Comparison of ENCODE assay signal across 8 mouse cellular contexts in the genomic region with DNA sequence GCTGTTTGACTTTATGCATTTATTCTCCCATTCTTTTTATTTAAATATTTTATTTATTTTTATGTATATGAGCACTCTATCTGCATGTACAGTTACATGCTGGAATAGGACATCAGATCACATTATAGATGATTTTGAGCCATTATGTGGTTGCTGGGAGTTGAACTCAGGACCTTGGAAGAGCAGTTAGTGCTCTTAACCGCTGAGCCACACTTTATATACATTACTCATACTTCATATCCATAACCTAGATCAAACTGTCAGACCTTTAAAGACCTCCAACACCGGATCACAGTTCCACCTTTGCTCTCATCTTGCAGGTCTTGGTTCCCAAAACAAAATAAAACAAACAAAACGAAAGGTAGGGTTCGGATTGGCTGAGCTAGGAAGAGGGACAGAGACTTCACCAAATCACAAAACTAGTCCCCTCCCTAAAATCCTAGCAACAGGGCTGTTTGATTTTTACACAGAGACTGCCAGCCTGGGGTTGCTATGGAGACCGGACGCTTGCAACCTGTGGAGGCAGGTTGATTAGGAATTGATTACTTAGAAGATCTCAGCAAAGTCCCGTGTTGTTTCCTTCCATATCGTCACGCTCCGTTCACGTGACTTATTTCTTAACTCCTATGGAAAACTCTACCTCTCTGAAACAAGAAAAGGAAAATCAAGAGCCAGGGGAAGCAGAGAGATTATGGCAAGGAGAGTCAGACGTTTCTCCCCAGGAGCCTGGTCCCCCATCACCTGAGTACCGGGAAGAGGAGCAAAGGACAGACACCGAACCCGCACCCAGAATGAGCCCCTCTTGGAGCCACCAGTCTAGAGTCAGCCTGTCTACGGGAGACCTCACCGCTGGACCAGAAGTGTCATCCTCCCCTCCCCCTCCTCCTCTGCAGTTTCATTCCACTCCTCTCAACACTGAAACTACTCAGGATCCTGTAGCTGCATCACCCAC. TPM values are rescaled to one million over a fixed set of nuclear protein-coding genes. Genes with fewer than 3 reads are reported as not detected.
A peak's percentile ranks its signal among the peaks of the same experiment; 100 is the strongest.
DNase-seq lines count a peak whose midpoint lies in the region; ATAC-seq and TF ChIP-seq lines count a peak whose summit lies in the region.

TSS of gene Rsph4a (plus strand) at position 582 of the 952 bp plus-strand sequence.

- peak; percentile 55 for ATAC-seq in heart, embryonic 16.5 days (replicated peaks; ENCODE audit: extremely low read depth, insufficient read depth, low FRiP score)
- peak; percentile 99 for ATAC-seq in neural tube, embryonic 14.5 days (ENCODE audit: low read depth)

- no peaks in the 10 kb centered on the region for H3K27me3 ChIP-seq in embryonic facial prominence, embryonic 10.5 days (replicated peaks; ENCODE audit: low read depth, poor library complexity, severe bottlenecking)
- H3K27me3 ChIP-seq in heart, embryonic 16.5 days (ENCODE audit: control insufficient read depth, insufficient read depth, low read length) = no peaks in the 10 kb centered on the region
- no peaks in the 10 kb centered on the region for H3K27me3 ChIP-seq in liver, adult 2 months (ENCODE audit: control insufficient read depth, insufficient read depth, low read length)
- H3K27me3 ChIP-seq in neural tube, embryonic 14.5 days (ENCODE audit: control insufficient read depth, insufficient read depth, low read length) = no peaks in the 10 kb centered on the region

- no peak within 1 kb of the TSS for H3K27ac ChIP-seq in embryonic facial prominence, embryonic 10.5 days (replicated peaks)
- H3K27ac ChIP-seq in heart, embryonic 16.5 days (ENCODE audit: low read length) = no peak within 1 kb of the TSS
- H3K27ac ChIP-seq in liver, adult 2 months (replicated peaks; ENCODE audit: insufficient read depth, low read depth, low read length) = no peak within 1 kb of the TSS
- no peak within 1 kb of the TSS for H3K27ac ChIP-seq in neural tube, embryonic 14.5 days (ENCODE audit: low read depth, low read length)

- TF ChIP-seq CTCF in liver, adult 2 months (IDR thresholded peaks at IDR 0.05; ENCODE audit: low read depth, low read length) = no peak

- H3K9me3 ChIP-seq in embryonic facial prominence, embryonic 10.5 days = no peaks in the 10 kb centered on the region
- H3K9me3 ChIP-seq in heart, embryonic 16.5 days (replicated peaks; ENCODE audit: control insufficient read depth, low read length) = no peaks in the 10 kb centered on the region
- H3K9me3 ChIP-seq in neural tube, embryonic 14.5 days (ENCODE audit: control insufficient read depth, low read length) = no peaks in the 10 kb centered on the region

- H3K36me3 ChIP-seq in embryonic facial prominence, embryonic 10.5 days (replicated peaks) = no peaks in the 10 kb centered on the region
- no peaks in the 10 kb centered on the region for H3K36me3 ChIP-seq in heart, embryonic 16.5 days (ENCODE audit: control insufficient read depth, insufficient read depth)
- H3K36me3 ChIP-seq in liver, adult 2 months (ENCODE audit: control insufficient read depth, insufficient read depth, low read length) = no peaks in the 10 kb centered on the region
- no peaks in the 10 kb centered on the region for H3K36me3 ChIP-seq in neural tube, embryonic 14.5 days (ENCODE audit: control insufficient read depth, insufficient read depth, low read length)

- intact Hi-C loops in heart, postnatal 25 days (cut with DNase I) = no loop called here

- H3K4me2 ChIP-seq in heart, embryonic 16.5 days (ENCODE audit: low read depth, low read length) = peak within 1 kb of the TSS; percentile 89
- peak within 1 kb of the TSS; percentile 62 for H3K4me2 ChIP-seq in neural tube, embryonic 14.5 days (ENCODE audit: low read depth, low read length)

- peak; percentile 86 for DNase-seq in heart, adult 11 months
- DNase-seq in heart, postnatal 25 days (ENCODE audit: low spot score) = no peak
- DNase-seq in embryonic facial prominence, embryonic 10.5 days (ENCODE audit: low spot score) = peak; percentile 70
- peak; percentile 54 to 63 for DNase-seq in kidney, postnatal 25 days
- DNase-seq in liver, adult 2 months (ENCODE audit: extremely low read depth, low read depth, low spot score) = peak; percentile 90
- no peak for DNase-seq in thymus, postnatal 25 days

- no peaks in the 10 kb centered on the region for H3K79me2 ChIP-seq in liver, adult 2 months (ENCODE audit: control insufficient read depth, insufficient read depth, low read length)

- peaks cover 11% of the 10 kb centered on the region for H3K4me1 ChIP-seq in embryonic facial prominence, embryonic 10.5 days
- H3K4me1 ChIP-seq in heart, embryonic 16.5 days (ENCODE audit: control insufficient read depth, insufficient read depth, low read length) = peaks cover 3% of the 10 kb centered on the region; the same call in 1 of the 2 replicates
- H3K4me1 ChIP-seq in liver, adult 2 months (ENCODE audit: control insufficient read depth, insufficient read depth, low read length) = peaks cover 4% of the 10 kb centered on the region
- H3K4me1 ChIP-seq in neural tube, embryonic 14.5 days (ENCODE audit: control insufficient read depth, insufficient read depth, low read length) = no peaks in the 10 kb centered on the region

- 7% methylated on average over 17 of the region's 17 CpGs for WGBS in embryonic facial prominence, embryonic 10.5 days
- WGBS in heart, embryonic 16.5 days = 6% methylated on average over 17 of the region's 17 CpGs
- 6% methylated on average over 17 of the region's 17 CpGs for WGBS in liver, adult 2 months
- 7% methylated on average over 17 of the region's 17 CpGs for WGBS in neural tube, embryonic 14.5 days

- no peak for TF ChIP-seq POLR2A in liver, adult 2 months (IDR thresholded peaks at IDR 0.05; ENCODE audit: extremely low read depth, insufficient read depth, low read length)

- peak within 1 kb of the TSS; percentile 52 for H3K9ac ChIP-seq in heart, embryonic 16.5 days (ENCODE audit: low read length)
- H3K9ac ChIP-seq in liver, adult 2 months (ENCODE audit: low read depth, low read length) = no peak within 1 kb of the TSS
- 0 out of 2 replicates have a peak within 1 kb of the TSS, but pooled peaks have one; percentile 8 for H3K9ac ChIP-seq in neural tube, embryonic 14.5 days (replicated peaks; ENCODE audit: low read depth, low read length)

- H3K4me3 ChIP-seq in embryonic facial prominence, embryonic 10.5 days = peak within 1 kb of the TSS; percentile 56
- H3K4me3 ChIP-seq in heart, embryonic 16.5 days (ENCODE audit: low read length) = peak within 1 kb of the TSS; percentile 64
- H3K4me3 ChIP-seq in liver, adult 2 months (ENCODE audit: insufficient read depth, low read depth, low read length) = peak within 1 kb of the TSS; percentile 25; the same call in 1 of the 2 replicates
- peak within 1 kb of the TSS; percentile 32 for H3K4me3 ChIP-seq in neural tube, embryonic 14.5 days (ENCODE audit: low read depth, low read length)

RNA-seq across cellular contexts. Expression of gene Rsph4a, which starts in this region (rescaled TPM):
- total RNA-seq in heart, postnatal 25 days (2021) = not detected
- 0.04 and 0.07 TPM in 2 replicates for polyA plus RNA-seq in embryonic facial prominence, embryonic 10.5 days (2016; fragmentation: Nextera tagmentation; extraction: Ambion mirVana)
- polyA plus RNA-seq in heart, embryonic 16.5 days (2015; fragmentation: Nextera tagmentation; extraction: Ambion mirVana) = 0.20 and 0.25 TPM in 2 replicates
- 0.27 and 1.1 TPM in 2 replicates for total RNA-seq in liver, adult 2 months (2014; rRNA removed)
- 0.25 and 0.43 TPM in 2 replicates for polyA plus RNA-seq in liver, adult 2 months (2012; rRNA removed)
- 1.1 and 1.7 TPM in 2 replicates for polyA plus RNA-seq in neural tube, embryonic 14.5 days (2014; fragmentation: Nextera tagmentation; extraction: Ambion mirVana)

Comparison
In these comparisons a context has a peak if more than half of its experiments do, and no peak if none do; other contexts are left out.
1. DNase-seq: peak in heart, adult 11 months (single experiment), kidney, postnatal 25 days (2 of 2) and liver, adult 2 months (single experiment); none in heart, postnatal 25 days (single experiment) and thymus, postnatal 25 days (single experiment).
2. Peak in DNase-seq and H3K4me3 ChIP-seq in embryonic facial prominence, embryonic 10.5 days; RNA of the gene not detected or under 1 TPM.
3. Peak in ATAC-seq, H3K4me3 ChIP-seq, H3K9ac ChIP-seq and H3K4me2 ChIP-seq in heart, embryonic 16.5 days; RNA of the gene not detected or under 1 TPM.
4. Peak in every context shown above with its lines, with median percentiles within 50 percentile points of each other: H3K4me3 ChIP-seq.